Mouse (Mus musculus): ENCODE measurements at regions not wholly inside any gene's neighbourhood (a gene's known extent, or its start where the extent isn't known, plus 50 kb on each side); places are given as distances from the start of the nearest gene placed in this dataset.
A peak's percentile ranks its signal among the peaks of the same experiment; 100 is the strongest.

- DNase-seq = no peak
Measured at GRCm38 (mm10) chr7:62924585-62925331, 101.3 kb upstream of the A26c2 start.

- peak; percentile 24 for DNase-seq
Measured at GRCm38 (mm10) chr7:62922246-62922645, 98.8 kb upstream of the A26c2 start.

GRCm38 (mm10) chr7:62894337-62894736, 70.9 kb upstream of the A26c2 start:
- no peak for DNase-seq

- peak; percentile 12 for DNase-seq
Measured at GRCm38 (mm10) chr7:62877033-62877432, 53.6 kb upstream of the A26c2 start.
